Comparison of ENCODE assay signal across 14 mouse cellular contexts in the genomic region with DNA sequence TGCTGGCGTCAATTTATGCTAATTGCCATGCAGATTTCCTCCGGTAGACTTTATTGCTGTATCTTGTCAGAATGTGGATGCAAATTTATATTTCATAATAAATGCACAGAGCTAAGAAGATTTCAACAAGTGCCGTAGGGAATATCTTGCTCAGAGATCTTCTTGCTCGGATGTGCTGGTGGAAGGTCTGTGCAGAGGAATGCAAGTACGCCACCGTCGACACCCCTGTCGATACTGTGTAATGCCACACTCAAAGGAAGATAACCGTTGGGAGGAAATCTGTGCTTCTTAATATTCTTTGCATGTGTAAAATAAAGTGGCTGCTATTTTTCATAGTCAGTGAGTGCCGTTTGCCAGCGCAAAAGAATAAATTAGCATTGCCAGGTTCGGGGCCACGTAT. TPM values are rescaled to one million over a fixed set of nuclear protein-coding genes. Genes with fewer than 3 reads are reported as not detected.
A peak's percentile ranks its signal among the peaks of the same experiment; 100 is the strongest.
DNase-seq lines count a peak whose midpoint lies in the region; ATAC-seq and TF ChIP-seq lines count a peak whose summit lies in the region.
"Had no signal": no experiment of that assay in that cellular context is flagged by ENCODE, and none has a peak within 500 bp of the region (broad histone marks: within the 10 kb centered on the region; RNA-seq: fewer than 3 reads in every experiment).

No protein-coding gene starts in this region.

- no peaks in the 10 kb centered on the region for H3K27me3 ChIP-seq in hindbrain, embryonic 10.5 days (ENCODE audit: insufficient read depth, poor library complexity, severe bottlenecking)
- no peaks in the 10 kb centered on the region for H3K27me3 ChIP-seq in midbrain, embryonic 11.5 days (ENCODE audit: control insufficient read depth, insufficient read depth, low read length)
- H3K27me3 ChIP-seq in neural tube, embryonic 14.5 days (ENCODE audit: control insufficient read depth, insufficient read depth, low read length) = no peaks in the 10 kb centered on the region
- H3K27me3 ChIP-seq in liver, embryonic 11.5 days (replicated peaks; ENCODE audit: control insufficient read depth, insufficient read depth, low read length) = no peaks in the 10 kb centered on the region

- WGBS in hindbrain, embryonic 10.5 days = 68% methylated on average over 13 of the region's 13 CpGs
- WGBS in midbrain, embryonic 11.5 days = 63% methylated on average over 13 of the region's 13 CpGs
- WGBS in neural tube, embryonic 14.5 days = 27% methylated on average over 13 of the region's 13 CpGs
- WGBS in liver, embryonic 11.5 days = 76% methylated on average over 13 of the region's 13 CpGs

- H3K4me3 ChIP-seq in left cerebral cortex, adult 2 months = no peak overlapping the region
- no peak overlapping the region for H3K4me3 ChIP-seq in hindbrain, embryonic 10.5 days
- no peak overlapping the region for H3K4me3 ChIP-seq in midbrain, embryonic 11.5 days (ENCODE audit: low read depth, low read length)
- no peak overlapping the region for H3K4me3 ChIP-seq in neural tube, embryonic 14.5 days (ENCODE audit: low read depth, low read length)
- no peak overlapping the region for H3K4me3 ChIP-seq in liver, embryonic 11.5 days (ENCODE audit: low read depth, low read length)
- H3K4me3 ChIP-seq: heart, embryonic 12.5 days had no signal

- ATAC-seq in midbrain, embryonic 11.5 days (ENCODE audit: low FRiP score) = no peak
- ATAC-seq in neural tube, embryonic 14.5 days (ENCODE audit: low read depth) = no peak; the same call in 1 of the 2 replicates
- ATAC-seq in liver, embryonic 11.5 days (replicated peaks; ENCODE audit: low FRiP score) = no peak

- H3K27ac ChIP-seq in left cerebral cortex, adult 2 months = peak overlapping the region; percentile 40
- H3K27ac ChIP-seq in hindbrain, embryonic 10.5 days = peak overlapping the region; percentile 80; the same call in 1 of the 2 replicates
- H3K27ac ChIP-seq in midbrain, embryonic 11.5 days (ENCODE audit: low read depth, low read length) = peak overlapping the region; percentile 37
- H3K27ac ChIP-seq in neural tube, embryonic 14.5 days (ENCODE audit: low read depth, low read length) = peak overlapping the region; percentile 76
- no peak overlapping the region for H3K27ac ChIP-seq in liver, embryonic 11.5 days (ENCODE audit: low read depth, low read length)

- no peak for DNase-seq in left cerebral cortex, adult 2 months (ENCODE audit: extremely low spot score in 1 of 2, low spot score in 2 of 2)
- DNase-seq in left cerebral cortex, postnatal 10 days (ENCODE audit: extremely low spot score in 1 of 2, low spot score in 2 of 2) = no peak
- no peak for DNase-seq in hindbrain, embryonic 10.5 days (ENCODE audit: low spot score)
- DNase-seq in midbrain, embryonic 11.5 days (ENCODE audit: low spot score, missing footprints) = no peak
- no peak for DNase-seq in right cerebral cortex, postnatal 36 days (ENCODE audit: low spot score in 2 of 2)
- no peak for DNase-seq in left cerebral cortex, postnatal 14 days (ENCODE audit: low spot score in 2 of 2)
- no peak for DNase-seq in liver, embryonic 11.5 days (ENCODE audit: low spot score)
- DNase-seq: cerebellum, adult 11-12 months; heart, postnatal 4 days; kidney, adult 18-20 months; liver, postnatal 0 days; thymus, adult 18-20 months had no signal

- H3K4me1 ChIP-seq in hindbrain, embryonic 10.5 days (replicated peaks) = peaks cover 46% of the 10 kb centered on the region
- H3K4me1 ChIP-seq in midbrain, embryonic 11.5 days (ENCODE audit: control insufficient read depth, insufficient read depth, low read length) = peaks cover 25% of the 10 kb centered on the region
- peaks cover 28% of the 10 kb centered on the region for H3K4me1 ChIP-seq in neural tube, embryonic 14.5 days (ENCODE audit: control insufficient read depth, insufficient read depth, low read length)
- H3K4me1 ChIP-seq in liver, embryonic 11.5 days (replicated peaks; ENCODE audit: control insufficient read depth, insufficient read depth, low read length) = no peaks in the 10 kb centered on the region

- intact Hi-C loops in left cerebral cortex, adult 2 months (cut with DNase I) = loop anchor here (5.0 kb wide), 2 partner anchors 35 to 55 kb away; partner anchors contain the start of gene Rab6b
- intact Hi-C loops in left cerebral cortex, postnatal 10 days (cut with DNase I) = no loop called here
- intact Hi-C loops in left cerebral cortex, postnatal 14 days (cut with DNase I) = no loop called here

- H3K4me2 ChIP-seq in midbrain, embryonic 11.5 days = peak overlapping the region; percentile 19; the same call in 1 of the 2 replicates
- 0 out of 2 replicates have a peak overlapping the region, but pooled peaks have one; percentile 5 for H3K4me2 ChIP-seq in neural tube, embryonic 14.5 days (ENCODE audit: low read depth, low read length)
- no peak overlapping the region for H3K4me2 ChIP-seq in liver, embryonic 11.5 days
- H3K4me2 ChIP-seq: heart, embryonic 12.5 days had no signal

- TF ChIP-seq CTCF in left cerebral cortex, adult 2 months (IDR thresholded peaks at IDR 0.05) = no peak

- H3K9me3 ChIP-seq in hindbrain, embryonic 10.5 days = no peaks in the 10 kb centered on the region
- H3K9me3 ChIP-seq in midbrain, embryonic 11.5 days (ENCODE audit: control insufficient read depth, low read length) = no peaks in the 10 kb centered on the region
- H3K9me3 ChIP-seq in neural tube, embryonic 14.5 days (ENCODE audit: control insufficient read depth, low read length) = no peaks in the 10 kb centered on the region
- no peaks in the 10 kb centered on the region for H3K9me3 ChIP-seq in liver, embryonic 11.5 days (ENCODE audit: control insufficient read depth, low read length)
- H3K9me3 ChIP-seq: heart, embryonic 12.5 days had no signal

- peaks cover 26% of the 10 kb centered on the region for H3K36me3 ChIP-seq in hindbrain, embryonic 10.5 days
- H3K36me3 ChIP-seq in midbrain, embryonic 11.5 days (ENCODE audit: control insufficient read depth, insufficient read depth, low read length) = no peaks in the 10 kb centered on the region
- 0 out of 2 replicates have a peak, but pooled peaks cover 6% of the 10 kb centered on the region for H3K36me3 ChIP-seq in neural tube, embryonic 14.5 days (ENCODE audit: control insufficient read depth, insufficient read depth, low read length)
- H3K36me3 ChIP-seq in liver, embryonic 11.5 days (ENCODE audit: control insufficient read depth, insufficient read depth, low read length) = no peaks in the 10 kb centered on the region
- H3K36me3 ChIP-seq: heart, embryonic 12.5 days had no signal

- 0 out of 2 replicates have a peak overlapping the region, but pooled peaks have one; percentile 24 for H3K9ac ChIP-seq in midbrain, embryonic 11.5 days (ENCODE audit: low read length)
- no peak overlapping the region for H3K9ac ChIP-seq in neural tube, embryonic 14.5 days (replicated peaks; ENCODE audit: low read depth, low read length)
- H3K9ac ChIP-seq in liver, embryonic 11.5 days (ENCODE audit: low read depth, low read length) = no peak overlapping the region
- H3K9ac ChIP-seq: heart, embryonic 12.5 days; liver, postnatal 0 days had no signal

RNA-seq across cellular contexts. Expression of gene Rab6b, which starts 35.5 kb away (rescaled TPM):
- total RNA-seq in left cerebral cortex, adult 2 months (2021) = 100 to 1,000 TPM; 605 to 610 TPM
- 100 to 1,000 TPM; 623 to 633 TPM for total RNA-seq in left cerebral cortex, postnatal 10 days (2021)
- polyA plus RNA-seq in hindbrain, embryonic 10.5 days (2016; fragmentation: Nextera tagmentation; extraction: Ambion mirVana) = 17.0 and 29.0 TPM in 2 replicates
- 16.5 and 16.7 TPM in 2 replicates for polyA plus RNA-seq in midbrain, embryonic 11.5 days (2014; fragmentation: Nextera tagmentation; extraction: Ambion mirVana)
- 92.1 and 95.2 TPM in 2 replicates for polyA plus RNA-seq in neural tube, embryonic 14.5 days (2014; fragmentation: Nextera tagmentation; extraction: Ambion mirVana)
- total RNA-seq in left cerebral cortex, postnatal 14 days (2021) = 100 to 1,000 TPM; 657 to 676 TPM
- polyA plus RNA-seq in liver, embryonic 11.5 days (2014; fragmentation: Nextera tagmentation; extraction: Ambion mirVana) = 0.44 and 0.45 TPM in 2 replicates

RNA-seq across cellular contexts. Expression of gene Srprb, which starts 54.8 kb away (rescaled TPM):
- total RNA-seq in left cerebral cortex, adult 2 months (2021) = 10 to 100 TPM; 17.6 to 20.5 TPM
- 10 to 100 TPM; 20.9 to 22.4 TPM for total RNA-seq in left cerebral cortex, postnatal 10 days (2021)
- polyA plus RNA-seq in hindbrain, embryonic 10.5 days (2016; fragmentation: Nextera tagmentation; extraction: Ambion mirVana) = 62.0 and 69.7 TPM in 2 replicates
- 61.5 and 62.6 TPM in 2 replicates for polyA plus RNA-seq in midbrain, embryonic 11.5 days (2014; fragmentation: Nextera tagmentation; extraction: Ambion mirVana)
- 57.3 and 60.6 TPM in 2 replicates for polyA plus RNA-seq in neural tube, embryonic 14.5 days (2014; fragmentation: Nextera tagmentation; extraction: Ambion mirVana)
- total RNA-seq in left cerebral cortex, postnatal 14 days (2021) = 10 to 100 TPM; 18.1 to 18.5 TPM
- polyA plus RNA-seq in liver, embryonic 11.5 days (2014; fragmentation: Nextera tagmentation; extraction: Ambion mirVana) = 49.7 and 50.4 TPM in 2 replicates

Comparison
In these comparisons a context has a peak if more than half of its experiments do, and no peak if none do; other contexts are left out.
1. RNA of gene Rab6b, which starts 35.5 kb away (polyA plus RNA-seq): 92.1 to 95.2 TPM in neural tube, embryonic 14.5 days, 17.0 to 29.0 TPM in hindbrain, embryonic 10.5 days and 16.5 to 16.7 TPM in midbrain, embryonic 11.5 days; 0.44 to 0.45 TPM in liver, embryonic 11.5 days; every median in the first group is over 10 times any median in the second.